Mouse (Mus musculus): Measurements from ENCODE around the gene Clca4a. TPM values are rescaled to one million over a fixed set of nuclear protein-coding genes. Genes with fewer than 3 reads are reported as not detected.

The Clca4a gene
- total RNA-seq, 2 experiments from 2014 or later, result not detected

Other genes with a start within 250 kb of the Clca4a start
- under 1 TPM; 0.09 TPM for gene Clca3a1, start 214.1 kb downstream of the Clca4a start, total RNA-seq (2021)
- gene Clca3a2, start 155.6 kb downstream of the Clca4a start, total RNA-seq (2021), result not detected
- not detected for gene Clca3b, start 125.7 kb downstream of the Clca4a start, total RNA-seq (2021)
- gene Clca4b, start 42.5 kb downstream of the Clca4a start, total RNA-seq (2021), result not detected
- gene Clca1, start 57.7 kb upstream of the Clca4a start, total RNA-seq (2021), result not detected
- gene Clca2, start 124.4 kb upstream of the Clca4a start, total RNA-seq (2021), result not detected
- gene Odf2l, start 143.5 kb upstream of the Clca4a start, total RNA-seq (2021), result 10 to 100 TPM; 17.7 to 27.3 TPM

Measured in left cerebral cortex, adult 18-20 months (tissue).